Mouse (Mus musculus) midbrain, embryonic 16.5 days (tissue): ENCODE data around the gene Adgrl2. TPM values are rescaled to one million over a fixed set of nuclear protein-coding genes. Genes with fewer than 3 reads are reported as not detected.

ENCODE experiments used
- ATAC-seq: fragments of 200-750 bp; cut with Nextera tagmentation; 2 replicates; pipeline ENCODE4 v1.8.0; 2017; ENCODE audit warnings: moderate TSS enrichment
- H3K27ac ChIP-seq: fragments of 300-500 bp; sonication (generic); 2 replicates; pipeline ENCODE4 v1.5.1; 2014; ENCODE audit warnings: mild to moderate bottlenecking, low read length, mixed read lengths
- H3K27me3 ChIP-seq: fragments of 300-500 bp; sonication (generic); 2 replicates; pipeline ENCODE4 v1.6.1; 2014; ENCODE audit warnings: low read depth, low read length, mixed read lengths; ENCODE audit not compliant: control insufficient read depth, insufficient read depth
- H3K36me3 ChIP-seq: fragments of 300-500 bp; sonication (generic); 2 replicates; pipeline ENCODE4 v1.6.1; 2014; ENCODE audit warnings: mild to moderate bottlenecking, low read length, moderate library complexity, mixed read lengths; ENCODE audit not compliant: control insufficient read depth, insufficient read depth
- H3K4me1 ChIP-seq: fragments of 300-500 bp; sonication (generic); 2 replicates; pipeline ENCODE4 v1.6.1; 2014; ENCODE audit warnings: mild to moderate bottlenecking, low read length, mixed read lengths; ENCODE audit not compliant: control insufficient read depth, insufficient read depth
- H3K4me2 ChIP-seq: fragments of 300-500 bp; sonication (generic); 2 replicates; pipeline ENCODE4 v1.6.1; 2014; ENCODE audit warnings: mild to moderate bottlenecking, low read length, mixed read lengths
- H3K4me3 ChIP-seq: fragments of 300-500 bp; sonication (generic); 2 replicates; pipeline ENCODE4 v1.5.1; 2014; ENCODE audit warnings: low read depth, mild to moderate bottlenecking, low read length, moderate library complexity, mixed read lengths
- H3K9ac ChIP-seq: fragments of 300-500 bp; sonication (generic); 2 replicates; pipeline ENCODE4 v1.6.1; 2014; ENCODE audit warnings: low read depth, low read length, mixed read lengths
- H3K9me3 ChIP-seq: fragments of 300-500 bp; sonication (generic); replicated peaks from 2 replicates; pipeline ENCODE4 v1.6.1; 2014; ENCODE audit warnings: mild to moderate bottlenecking, low read length, mixed read lengths; ENCODE audit not compliant: control insufficient read depth, poor library complexity, severe bottlenecking
- WGBS: fragments of 180-500 bp; shearing (Covaris S2); extraction: QIAGEN DNeasy Blood & Tissue Kit; methylation state at CpG from one replicate; pipeline ENCODE4 v1.1.7; 2014; 5-methylcytosine and 5-hydroxymethylcytosine counted together
- polyA plus RNA-seq: library from polyadenylated mRNA; unstranded; fragments of >200 nt; fragmentation: Nextera tagmentation; extraction: Ambion mirVana; gene quantifications from 2 replicates; pipeline ENCODE4 v1.2.1, GENCODE M21; 2015

Adgrl2 gene
- polyA plus RNA-seq, 1 experiment from 2014 or later: 119 TPM

- Histone ChIP-seq H3K9ac (no peak overlapping the region), H3K27ac (no peak overlapping the region), H3K4me2 (no peak overlapping the region), H3K9me3 (no peaks in the 10 kb centered on the region), H3K36me3 (no peaks in the 10 kb centered on the region), H3K4me1 (peaks cover 31% of the 10 kb centered on the region), H3K4me3 (no peak overlapping the region), H3K27me3 (no peaks in the 10 kb centered on the region)
- ATAC-seq: no peak
- 82% methylated on average over 9 of the region's 9 CpGs for WGBS
Measured at GRCm38 (mm10) chr3:148960751-148961289, 29.5 kb downstream of the Adgrl2 start.

- no peak overlapping the region for H3K9ac ChIP-seq
- peaks cover 31% of the 10 kb centered on the region for H3K4me1 ChIP-seq
- no peaks in the 10 kb centered on the region for H3K9me3 ChIP-seq
- no peak for ATAC-seq
- no peaks in the 10 kb centered on the region for H3K36me3 ChIP-seq
- WGBS: 84% methylated on average over 10 of the region's 10 CpGs
- no peak overlapping the region for H3K4me2 ChIP-seq
- no peak overlapping the region for H3K4me3 ChIP-seq
- H3K27ac ChIP-seq: no peak overlapping the region
- no peaks in the 10 kb centered on the region for H3K27me3 ChIP-seq
Measured at GRCm38 (mm10) chr3:148960215-148960614, 30.1 kb downstream of the Adgrl2 start.

- 15% methylated on average over 15 of the region's 15 CpGs for WGBS
- H3K27ac ChIP-seq: no peak overlapping the region
- no peak; the same call in 1 of the 2 replicates for ATAC-seq
- H3K4me2 ChIP-seq: peak overlapping the region; percentile 56
- peak overlapping the region; percentile 30 for H3K4me3 ChIP-seq
- H3K36me3 ChIP-seq: no peaks in the 10 kb centered on the region
- no peaks in the 10 kb centered on the region for H3K27me3 ChIP-seq
- no peaks in the 10 kb centered on the region for H3K9me3 ChIP-seq
- H3K9ac ChIP-seq: peak overlapping the region; percentile 46; the same call in 1 of the 2 replicates
- peaks cover 28% of the 10 kb centered on the region for H3K4me1 ChIP-seq
Measured at GRCm38 (mm10) chr3:148959327-148960025, 30.9 kb downstream of the Adgrl2 start.

GRCm38 (mm10) chr3:148958714-148959113 is 31.6 kb downstream of the Adgrl2 start:
- Histone ChIP-seq H3K4me1 (peaks cover 28% of the 10 kb centered on the region), H3K4me3 (no peak overlapping the region), H3K36me3 (no peaks in the 10 kb centered on the region), H3K9me3 (no peaks in the 10 kb centered on the region), H3K4me2 (peak overlapping the region; percentile 56), H3K27ac (no peak overlapping the region), H3K9ac (no peak overlapping the region), H3K27me3 (no peaks in the 10 kb centered on the region)
- no peak for ATAC-seq
- 44% methylated on average over 5 of the region's 5 CpGs for WGBS

- Histone ChIP-seq H3K4me2 (no peak overlapping the region), H3K9me3 (no peaks in the 10 kb centered on the region), H3K4me3 (no peak overlapping the region), H3K4me1 (peaks cover 28% of the 10 kb centered on the region), H3K27ac (no peak overlapping the region), H3K9ac (no peak overlapping the region), H3K36me3 (no peaks in the 10 kb centered on the region), H3K27me3 (no peaks in the 10 kb centered on the region)
- WGBS: 50% methylated on average over 9 of the region's 9 CpGs
- no peak for ATAC-seq
Measured at GRCm38 (mm10) chr3:148958185-148958584, 32.2 kb downstream of the Adgrl2 start.

GRCm38 (mm10) chr3:148956887-148957286 is 33.5 kb downstream of the Adgrl2 start:
- Histone ChIP-seq H3K27ac (no peak overlapping the region), H3K9ac (no peak overlapping the region), H3K27me3 (no peaks in the 10 kb centered on the region), H3K4me3 (no peak overlapping the region), H3K4me2 (no peak overlapping the region), H3K36me3 (no peaks in the 10 kb centered on the region), H3K4me1 (peaks cover 28% of the 10 kb centered on the region), H3K9me3 (no peaks in the 10 kb centered on the region)
- ATAC-seq: no peak
- WGBS: 75% methylated on average over 7 of the region's 7 CpGs

- WGBS: 47% methylated on average over 8 of the region's 8 CpGs
- no peak overlapping the region for H3K4me2 ChIP-seq
- H3K36me3 ChIP-seq: no peaks in the 10 kb centered on the region
- no peaks in the 10 kb centered on the region for H3K9me3 ChIP-seq
- ATAC-seq: no peak
- no peak overlapping the region for H3K27ac ChIP-seq
- peaks cover 33% of the 10 kb centered on the region for H3K4me1 ChIP-seq
- H3K9ac ChIP-seq: no peak overlapping the region
- H3K27me3 ChIP-seq: no peaks in the 10 kb centered on the region
- H3K4me3 ChIP-seq: no peak overlapping the region
Measured at GRCm38 (mm10) chr3:148949796-148950195, 40.6 kb downstream of the Adgrl2 start.

GRCm38 (mm10) chr3:148947805-148948405 is 42.5 kb downstream of the Adgrl2 start:
- H3K4me2 ChIP-seq: no peak overlapping the region; the same call in 1 of the 2 replicates
- 20% methylated on average over 9 of the region's 9 CpGs for WGBS
- H3K4me1 ChIP-seq: peaks cover 38% of the 10 kb centered on the region
- no peaks in the 10 kb centered on the region for H3K9me3 ChIP-seq
- peak; percentile 50; the same call in 1 of the 2 replicates for ATAC-seq
- 0 out of 2 replicates have a peak overlapping the region, but pooled peaks have one; percentile 41 for H3K27ac ChIP-seq
- no peaks in the 10 kb centered on the region for H3K36me3 ChIP-seq
- no peak overlapping the region for H3K9ac ChIP-seq
- no peaks in the 10 kb centered on the region for H3K27me3 ChIP-seq
- no peak overlapping the region for H3K4me3 ChIP-seq

GRCm38 (mm10) chr3:148947266-148947665 is 43.1 kb downstream of the Adgrl2 start:
- Histone ChIP-seq H3K36me3 (no peaks in the 10 kb centered on the region), H3K4me3 (no peak overlapping the region), H3K4me2 (no peak overlapping the region), H3K4me1 (peaks cover 40% of the 10 kb centered on the region), H3K9me3 (no peaks in the 10 kb centered on the region), H3K9ac (no peak overlapping the region), H3K27ac (no peak overlapping the region), H3K27me3 (no peaks in the 10 kb centered on the region)
- no peak for ATAC-seq
- WGBS: 43% methylated on average over 6 of the region's 6 CpGs
